Mouse (Mus musculus): Measurements from ENCODE around the gene Phactr3.

Phactr3 gene

DNA sequence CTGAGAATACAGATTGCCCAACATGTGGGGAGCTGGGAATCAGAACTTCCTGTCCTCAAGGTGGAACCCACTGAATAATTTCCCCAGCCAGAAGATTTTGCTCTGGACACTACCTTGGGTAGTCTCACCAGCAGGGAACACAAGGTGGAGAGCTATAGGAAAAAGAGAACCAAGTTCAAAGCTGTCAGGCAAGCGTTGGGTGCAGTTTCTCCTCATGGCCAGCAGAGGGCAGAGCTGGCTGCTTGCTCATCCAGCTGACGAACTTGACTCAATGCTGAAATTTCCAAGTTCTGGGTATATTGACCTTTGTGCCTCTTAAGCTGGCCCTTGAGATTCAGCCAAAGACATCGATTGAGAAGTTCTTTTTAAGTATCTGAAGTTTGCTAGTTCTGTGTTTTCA is 18.7 kb downstream of the Phactr3 start:
- no peak for DNase-seq

DNA sequence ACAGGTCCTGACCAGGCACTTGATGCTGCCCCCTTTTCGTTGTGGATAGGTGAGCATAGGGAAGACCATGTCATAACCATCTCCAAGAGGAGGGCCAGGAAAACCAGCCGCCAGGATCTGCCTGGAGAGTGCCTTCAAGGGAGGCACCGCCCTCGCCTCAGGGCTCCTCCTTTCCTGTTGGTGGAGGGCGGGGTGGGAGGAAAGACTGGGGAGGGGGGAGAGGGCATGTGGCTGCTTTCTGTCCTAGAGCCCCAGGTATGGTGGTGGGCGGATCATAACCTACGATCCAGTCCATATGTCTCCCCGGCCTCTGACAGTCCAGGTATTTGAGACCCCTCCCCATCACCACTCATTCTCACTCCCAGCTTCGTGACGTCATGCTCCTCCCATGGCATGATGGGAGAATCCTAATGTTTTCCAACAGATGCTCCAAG is 22.7 kb downstream of the Phactr3 start:
- no peak for DNase-seq

DNA sequence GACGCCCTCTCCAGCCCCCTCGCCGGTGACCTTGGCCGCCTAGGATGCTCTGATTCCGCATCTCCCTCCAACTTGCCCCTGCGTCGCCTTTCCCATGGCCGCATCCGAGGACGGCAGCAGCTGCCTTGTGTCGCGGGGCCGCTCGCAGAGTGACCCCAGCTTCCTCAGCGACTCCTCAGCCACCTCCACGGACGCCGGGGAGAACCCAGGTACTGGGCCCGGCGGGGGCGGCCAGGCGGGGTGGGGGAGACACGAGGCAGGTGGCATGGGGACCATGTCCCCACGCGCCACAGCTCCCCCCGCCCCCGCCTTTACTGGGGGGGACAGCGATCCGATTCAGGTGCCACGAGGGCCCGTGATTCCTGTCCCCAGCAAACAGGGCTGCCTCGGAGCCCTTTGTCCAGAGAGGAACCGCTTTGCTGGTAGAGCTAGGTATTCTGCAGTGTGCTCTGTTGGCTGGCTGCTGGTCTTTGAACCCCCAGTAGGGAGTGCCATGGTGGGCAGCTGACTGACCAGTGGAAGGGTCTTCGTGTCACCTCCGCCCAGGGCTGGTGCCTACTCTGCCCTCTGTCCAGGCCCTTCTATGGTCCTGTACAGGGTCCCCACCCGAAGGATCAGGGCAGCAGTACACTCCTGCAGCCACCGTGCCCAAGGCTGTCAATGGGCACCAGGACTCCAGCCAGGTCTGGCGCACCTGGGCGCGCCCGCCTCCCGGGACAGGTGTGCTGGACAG is 23.7 kb downstream of the Phactr3 start:
- DNase-seq, result no peak

DNA sequence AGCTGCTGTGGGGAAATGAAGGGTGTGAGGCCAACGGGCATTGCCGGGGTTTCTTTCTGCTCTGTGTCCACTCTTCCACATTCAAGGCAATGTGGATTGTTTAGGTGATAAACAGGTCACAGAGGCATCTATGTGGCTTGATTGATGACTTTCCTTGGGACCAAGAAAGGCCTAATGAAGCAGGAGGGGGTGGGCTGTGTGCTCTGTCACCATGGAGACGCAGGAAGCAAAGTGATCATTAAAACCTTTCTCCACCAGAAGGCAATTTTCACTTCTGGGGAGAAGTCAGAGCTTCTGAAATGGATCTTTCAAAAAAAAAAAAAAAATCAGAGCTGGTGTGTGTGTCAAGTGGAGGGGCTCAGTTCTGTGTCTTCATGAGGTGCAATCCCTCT is 24.2 kb downstream of the Phactr3 start:
- no peak for DNase-seq

DNA sequence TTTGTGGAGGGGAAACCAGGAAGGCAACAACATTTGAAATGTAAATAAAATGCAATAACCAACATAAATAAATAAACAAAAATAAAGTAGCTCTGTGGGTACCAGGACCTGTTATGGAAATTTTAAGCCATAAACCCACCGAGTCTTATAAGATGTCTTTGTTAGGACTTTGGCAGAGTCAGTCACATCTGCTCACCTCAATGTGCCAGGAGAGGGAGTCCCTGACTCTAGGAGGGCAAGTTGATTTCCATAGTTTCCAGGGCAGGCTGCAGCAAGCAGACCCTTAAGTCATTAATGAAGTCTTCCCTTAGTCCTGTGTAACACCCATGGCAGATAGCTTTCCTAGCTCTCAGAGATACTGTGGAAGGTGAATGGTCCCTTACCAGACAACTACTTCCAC is 25.1 kb downstream of the Phactr3 start:
- DNase-seq, result no peak

DNA sequence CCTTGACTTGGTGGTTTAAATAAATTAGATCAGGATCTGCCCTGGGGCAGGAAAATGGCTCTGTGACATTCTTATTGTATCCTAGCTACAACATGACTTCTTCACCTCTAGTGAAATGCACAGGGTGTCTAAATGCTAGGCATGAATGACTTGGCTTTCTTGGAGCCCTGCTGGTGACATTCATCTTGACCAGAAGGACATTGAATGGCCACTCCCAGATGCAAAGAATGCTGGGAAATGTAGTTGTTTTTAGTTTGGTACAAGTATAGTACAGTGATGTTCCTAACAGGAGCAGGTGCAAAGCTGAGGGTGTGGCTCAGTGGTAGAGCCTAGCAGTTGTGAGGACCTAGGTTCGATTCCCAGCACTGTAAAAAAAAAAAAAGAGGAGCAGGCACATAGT is 30.5 kb downstream of the Phactr3 start:
- DNase-seq, result no peak

DNA sequence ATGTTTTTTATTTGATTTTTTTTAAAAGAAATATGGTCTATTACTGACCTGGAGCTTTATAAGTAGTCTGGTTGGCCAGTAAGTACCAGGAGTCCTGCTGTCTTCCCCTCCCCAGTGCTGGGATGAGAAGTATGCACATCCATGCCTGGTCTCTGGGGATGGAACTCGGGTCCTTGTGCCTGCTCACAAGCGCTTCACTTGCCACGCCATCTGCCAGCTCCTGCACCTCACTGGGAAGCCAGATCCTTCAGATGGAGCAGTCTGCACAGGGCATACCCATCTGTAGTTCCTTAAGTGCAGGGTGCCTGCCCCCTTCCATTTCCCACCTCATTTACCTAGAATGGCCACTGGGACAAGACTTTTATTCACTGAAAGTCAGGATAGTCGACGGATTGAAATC is 31.9 kb downstream of the Phactr3 start:
- no peak for DNase-seq

DNA sequence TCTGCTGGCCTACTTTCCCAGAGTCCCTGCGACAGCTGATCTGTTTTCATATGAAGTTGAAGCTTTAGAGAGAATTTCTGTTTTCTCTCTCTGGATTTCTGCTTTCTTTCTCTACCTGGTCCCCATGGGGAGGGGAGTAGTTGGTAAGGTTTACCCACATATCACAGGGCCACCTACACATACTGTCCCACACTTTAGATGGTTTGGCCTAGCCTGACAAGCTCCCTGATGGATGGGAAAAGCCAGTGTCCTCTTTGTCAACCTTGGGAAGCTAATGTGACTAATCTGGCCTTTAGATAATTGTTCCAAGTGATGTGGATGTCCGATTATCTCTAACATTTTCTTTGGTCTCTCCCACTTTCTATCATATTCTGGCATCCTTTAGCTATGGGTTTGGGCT is 34.8 kb downstream of the Phactr3 start:
- no peak for DNase-seq

DNA sequence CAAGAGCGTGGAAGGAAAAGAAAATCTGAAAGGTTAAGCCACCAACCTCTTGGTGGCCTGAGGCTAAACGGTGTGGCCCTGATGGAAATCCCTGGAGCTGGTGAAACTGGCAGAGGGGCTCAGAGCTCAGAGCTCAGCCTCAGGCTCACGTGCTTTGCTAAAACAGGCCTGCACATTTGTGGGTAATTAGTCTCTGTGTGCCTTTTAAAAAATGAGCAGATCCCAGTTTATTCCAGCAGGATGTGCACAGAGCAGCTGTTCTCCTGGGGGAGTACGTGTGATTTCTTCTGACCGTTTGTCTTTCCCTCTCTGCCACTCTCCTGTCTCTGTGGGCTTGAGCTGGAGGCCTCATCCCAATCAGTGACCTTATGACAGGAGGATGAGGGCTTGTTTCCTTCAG is 35.4 kb downstream of the Phactr3 start:
- DNase-seq, result no peak

DNA sequence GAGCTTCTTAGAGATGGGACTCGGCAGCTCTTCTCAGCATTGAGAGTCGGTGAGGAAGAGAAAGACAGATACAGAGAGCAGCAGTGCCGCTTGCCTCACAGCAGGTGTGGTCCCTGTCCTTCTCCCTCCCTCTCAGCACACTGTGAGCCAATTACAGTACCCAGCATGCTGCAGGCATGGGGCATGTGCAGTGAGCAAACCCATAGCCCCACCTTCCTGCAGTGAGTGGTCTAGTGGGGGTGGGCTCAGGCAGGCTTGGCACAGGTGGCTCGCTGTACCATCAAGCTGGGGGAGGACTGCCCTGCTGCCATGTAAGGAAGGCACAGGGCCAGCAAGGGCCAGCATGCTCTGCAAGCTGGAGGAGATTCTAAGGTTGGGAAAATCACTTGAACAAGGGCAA is 35.8 kb downstream of the Phactr3 start:
- no peak for DNase-seq

DNA sequence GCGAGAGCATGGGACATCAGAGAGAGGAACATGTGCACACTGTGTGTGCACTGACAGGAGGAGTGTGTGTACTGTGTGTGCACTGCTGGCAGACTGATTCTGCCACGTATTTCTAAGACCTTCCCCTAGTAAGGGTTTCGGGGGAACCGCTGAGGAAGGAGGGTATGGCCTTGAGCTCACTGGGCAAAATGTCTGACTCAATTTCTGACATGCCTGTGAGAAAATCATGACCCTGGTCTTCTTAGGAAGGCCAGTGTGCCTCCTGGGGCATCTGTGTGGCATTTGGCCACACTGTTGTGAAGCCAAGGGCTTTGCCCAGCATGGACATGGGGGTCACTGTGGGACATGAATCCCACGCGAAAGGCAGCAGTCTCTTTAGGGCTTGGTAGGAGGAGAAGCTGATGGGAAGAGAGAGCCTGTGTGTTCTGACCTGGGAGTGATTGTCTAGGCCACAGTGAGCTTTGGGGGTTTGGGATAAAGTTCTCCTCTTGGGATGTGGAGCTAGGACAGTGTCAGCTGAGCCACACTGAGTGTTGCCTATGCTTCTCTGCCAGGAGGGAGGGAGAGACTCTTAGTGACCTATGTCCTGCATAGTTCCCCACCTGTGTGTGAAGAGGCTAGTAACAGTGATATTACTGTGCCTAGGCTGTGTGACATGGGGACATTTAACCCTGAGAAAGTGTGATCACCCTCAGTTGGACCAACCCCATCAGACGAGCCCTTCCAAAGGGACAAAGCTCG is 36.6 kb downstream of the Phactr3 start:
- peak; percentile 93 for DNase-seq

DNA sequence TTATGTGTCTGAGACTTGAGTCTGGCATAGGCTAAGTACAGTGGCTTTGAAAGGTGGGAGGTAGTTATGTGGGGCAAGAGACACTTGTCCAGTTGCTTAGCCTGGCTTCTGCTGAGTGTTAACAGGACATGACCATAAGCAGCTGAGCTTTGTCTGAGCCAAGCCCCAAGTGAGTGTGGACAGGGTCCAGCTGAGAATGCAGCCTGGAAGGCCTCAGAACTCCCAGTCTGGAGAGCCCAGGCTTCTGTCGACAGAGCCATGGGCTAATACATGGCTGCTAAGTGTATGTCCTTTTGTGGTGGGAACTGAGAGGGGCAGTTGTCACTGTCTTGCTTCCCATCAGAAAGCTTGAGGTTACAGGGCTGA is 37.1 kb downstream of the Phactr3 start:
- DNase-seq, result peak; percentile 97

DNA sequence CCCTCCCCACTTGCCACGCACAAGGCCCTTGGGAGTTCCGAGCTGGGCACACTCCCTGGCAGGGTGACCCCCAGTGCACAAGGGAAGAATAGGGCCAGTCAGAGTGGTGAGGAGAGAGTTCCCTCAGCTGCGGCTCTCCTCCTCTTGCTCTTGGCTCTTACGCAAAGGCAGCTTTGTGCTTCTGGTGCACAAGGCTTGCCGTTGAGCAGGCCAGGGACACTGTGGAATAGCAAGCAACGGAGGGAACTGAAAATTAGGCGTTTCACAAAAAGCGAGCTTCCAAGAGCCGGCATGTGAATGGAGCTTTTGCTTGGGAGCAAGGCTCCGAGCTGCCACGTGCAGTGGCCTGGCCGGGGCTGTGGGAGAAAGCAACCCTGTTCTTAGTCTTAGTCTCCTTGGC is 40.2 kb downstream of the Phactr3 start:
- no peak for DNase-seq

DNA sequence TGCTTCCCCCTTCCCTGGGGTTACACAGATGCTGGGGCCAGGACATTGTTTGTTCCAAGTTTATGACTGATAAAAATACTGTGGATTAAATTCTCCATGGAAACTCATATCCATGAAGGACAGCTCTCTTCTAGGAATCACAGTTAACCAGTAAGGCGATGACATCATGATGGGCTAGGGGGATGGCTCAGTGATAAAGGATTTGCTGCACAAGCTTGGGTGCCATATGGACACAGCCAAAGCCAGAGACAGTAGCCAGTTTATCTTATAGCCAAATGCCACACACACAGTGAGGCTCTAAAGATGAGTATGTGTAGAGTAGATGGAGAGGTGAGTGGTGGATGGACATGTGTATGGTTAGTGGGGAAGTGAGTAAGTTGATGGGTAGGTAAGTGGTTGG is 45.2 kb downstream of the Phactr3 start:
- no peak for DNase-seq

DNA sequence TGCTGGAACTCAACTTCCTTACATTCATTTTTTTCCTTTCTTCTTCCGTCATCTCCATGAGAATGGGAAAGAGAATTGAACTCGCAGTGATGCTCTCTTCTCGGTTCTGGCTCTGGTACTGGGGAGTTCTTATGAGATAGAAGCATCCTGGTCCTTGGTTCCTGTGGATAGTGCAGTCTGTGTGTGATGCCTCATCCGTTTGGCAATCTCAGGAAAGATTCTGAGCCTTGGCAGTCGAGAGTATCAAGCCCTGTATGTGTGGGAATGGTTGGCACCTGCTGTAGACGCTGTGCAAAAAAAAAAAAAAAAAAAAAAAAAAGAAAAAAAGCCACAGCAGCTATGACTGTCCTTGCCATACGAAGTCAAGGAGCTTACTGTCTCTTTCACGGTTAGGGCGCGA is 47.2 kb downstream of the Phactr3 start:
- DNase-seq, result no peak

DNA sequence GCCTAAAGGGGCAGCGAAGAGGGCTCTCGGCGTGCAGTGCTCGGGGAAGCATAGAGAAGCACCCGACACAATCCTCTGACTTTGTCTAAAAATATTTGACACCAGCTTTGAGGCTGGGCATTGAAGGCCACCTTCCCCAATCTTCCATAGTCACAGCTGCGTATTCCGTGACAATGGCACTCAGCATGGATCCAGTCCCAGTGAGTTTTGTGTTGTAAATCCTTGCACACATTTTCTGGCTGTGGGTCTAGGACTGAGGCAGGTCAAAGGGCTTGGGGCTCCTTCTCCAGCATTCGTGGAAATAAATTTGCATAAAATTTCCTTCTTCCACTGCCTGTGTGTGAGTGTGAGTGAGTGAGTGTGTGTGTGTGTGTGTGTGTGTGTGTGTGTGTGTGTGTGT is 51.2 kb downstream of the Phactr3 start:
- no peak for DNase-seq

DNA sequence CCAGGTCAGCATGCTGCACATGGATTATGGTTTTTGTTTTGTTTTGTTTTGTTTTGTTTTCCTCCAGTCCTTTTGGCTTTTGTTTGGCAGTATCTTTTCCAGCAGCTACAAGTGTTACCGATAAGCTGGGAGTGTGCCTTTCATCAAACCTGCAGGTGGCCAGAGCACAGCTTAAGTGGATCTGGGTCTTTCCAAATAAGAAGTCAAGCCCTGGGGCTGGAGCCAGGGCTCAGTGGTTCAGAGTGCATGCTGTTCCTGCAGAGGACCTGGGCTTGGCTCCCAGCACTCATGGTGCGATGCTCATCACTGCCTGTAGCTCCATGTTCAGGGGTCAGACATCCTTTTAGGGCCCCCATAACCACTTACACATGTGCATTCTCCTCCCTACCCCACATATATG is 55.2 kb downstream of the Phactr3 start:
- no peak for DNase-seq

DNA sequence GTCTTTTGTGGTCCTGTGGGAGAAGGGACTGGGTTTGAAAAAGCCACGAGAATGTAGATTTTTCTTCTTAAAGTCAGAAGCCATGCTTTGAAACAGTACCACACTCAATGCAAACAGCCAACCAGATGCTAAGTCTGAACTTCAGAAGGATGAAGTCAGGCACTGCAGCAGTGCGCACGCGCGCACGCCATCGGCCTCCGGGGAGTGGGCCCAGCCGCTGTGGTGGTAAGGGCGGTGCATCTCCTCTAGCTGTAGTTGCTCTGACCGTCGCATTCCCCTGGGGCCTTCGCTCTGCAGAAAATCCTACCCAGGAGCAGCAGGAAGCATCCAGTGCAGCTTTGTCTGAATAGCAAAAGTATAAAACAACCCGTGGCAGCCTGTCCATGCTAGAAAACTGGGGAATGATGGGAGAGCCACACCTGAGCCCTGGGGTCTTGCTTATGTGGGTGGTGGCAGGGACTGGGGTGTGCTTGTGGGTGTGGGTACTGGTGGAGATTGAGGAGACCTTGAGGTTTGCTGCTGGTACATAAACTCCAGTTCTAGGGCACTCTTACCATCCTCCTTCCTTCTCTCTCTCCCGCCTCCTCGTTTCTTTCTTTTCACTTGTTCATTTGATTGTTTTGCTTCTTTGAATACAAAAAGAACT is 56.6 kb downstream of the Phactr3 start:
- no peak for DNase-seq

DNA sequence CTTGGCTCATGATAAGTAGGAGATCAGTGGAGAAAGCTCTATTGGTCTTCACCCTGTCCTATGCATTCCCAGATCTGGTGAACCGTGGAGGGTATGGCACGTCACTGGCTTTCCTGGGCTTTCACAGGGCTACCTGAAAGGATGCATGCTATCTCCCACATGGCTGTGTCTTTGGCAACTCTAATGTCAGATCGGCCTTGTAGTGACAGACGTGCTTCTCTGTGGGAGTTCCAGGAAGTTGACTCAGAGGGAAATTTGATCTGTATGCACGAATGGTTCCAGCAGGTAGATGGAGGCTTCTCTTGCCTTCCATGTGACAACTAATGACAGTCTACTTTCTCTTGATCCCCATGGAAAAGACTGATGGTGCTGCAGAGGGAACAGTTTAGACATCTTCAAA is 65.5 kb downstream of the Phactr3 start:
- DNase-seq, result no peak

DNA sequence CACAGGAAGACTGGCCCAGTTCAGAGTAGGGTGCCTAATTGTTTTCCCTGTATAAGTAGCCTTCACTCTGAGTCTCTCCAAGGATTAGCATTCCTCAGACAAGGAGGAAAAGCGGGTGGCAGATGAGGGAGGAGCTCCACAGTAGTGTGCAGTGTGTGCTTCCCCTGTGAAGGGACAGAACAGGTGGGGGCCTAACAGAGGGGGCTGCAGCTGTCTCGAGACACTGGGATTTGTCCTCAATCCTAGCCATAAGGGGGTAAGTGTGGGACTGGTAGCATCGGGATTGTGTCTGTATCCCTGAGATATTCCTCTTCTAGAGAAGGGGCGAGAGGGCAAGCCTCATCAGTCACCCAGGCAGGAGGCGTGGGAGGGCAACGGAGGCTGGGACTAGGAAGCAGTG is 66.1 kb downstream of the Phactr3 start:
- DNase-seq, result no peak

DNA sequence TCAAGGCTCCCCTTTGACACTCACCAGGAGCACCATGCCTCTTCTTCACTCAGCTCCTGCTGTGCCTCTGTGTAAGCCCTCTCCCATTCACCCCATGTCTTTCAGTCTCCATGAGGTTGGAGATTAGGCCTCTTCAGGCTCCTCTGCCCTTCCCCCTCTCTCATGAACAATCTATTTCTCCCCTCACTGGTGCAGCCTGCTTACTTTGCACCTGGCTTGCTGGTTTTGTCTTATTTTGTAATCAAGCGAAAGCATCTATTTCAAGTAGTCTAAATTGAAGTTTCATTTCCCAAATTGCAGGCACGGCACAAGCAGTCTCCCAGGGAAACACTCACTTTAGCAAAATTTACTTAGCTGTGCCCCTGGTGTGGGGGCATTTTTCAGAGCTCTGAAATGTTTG is 70.2 kb downstream of the Phactr3 start:
- DNase-seq, result no peak

DNA sequence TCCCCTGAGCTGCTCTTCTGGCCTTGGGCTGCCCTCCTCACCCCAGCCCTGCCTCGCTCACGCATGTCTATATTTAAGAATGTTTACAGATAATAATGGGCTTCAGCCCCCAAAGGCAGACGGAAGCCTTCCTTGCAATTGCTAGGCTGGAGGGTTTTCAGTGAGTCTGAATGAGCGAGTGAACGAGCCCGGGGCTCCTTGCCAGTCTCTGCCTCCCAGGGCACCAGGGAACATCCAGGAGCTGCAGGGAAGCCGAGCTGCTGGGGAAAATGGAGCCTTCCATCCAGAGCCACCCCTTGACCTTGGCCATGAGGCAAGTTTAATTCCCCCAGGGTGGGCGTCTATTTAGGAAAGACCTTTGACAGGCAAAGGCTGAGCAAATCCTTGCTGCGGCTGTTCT is 74.1 kb downstream of the Phactr3 start:
- no peak for DNase-seq

DNA sequence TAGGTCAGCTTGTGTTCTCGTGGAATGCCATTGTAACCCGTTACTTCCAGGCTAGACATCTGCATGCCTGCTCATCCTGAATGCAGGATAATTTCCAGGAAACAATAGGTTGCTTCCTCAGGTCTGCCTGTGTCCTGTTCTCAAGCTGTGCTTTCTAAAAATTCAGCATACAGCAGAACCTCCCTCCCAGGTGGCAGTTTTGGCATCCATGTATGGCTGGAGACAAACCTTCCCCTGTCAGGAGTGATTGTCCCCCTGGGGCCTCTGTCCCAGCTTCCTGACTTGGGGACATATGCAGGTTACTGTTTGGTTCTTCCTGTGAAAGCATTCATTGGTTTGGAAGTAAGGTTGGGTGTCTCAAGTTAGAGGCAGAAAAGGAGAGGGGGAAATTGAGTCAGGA is 74.7 kb downstream of the Phactr3 start:
- no peak for DNase-seq

DNA sequence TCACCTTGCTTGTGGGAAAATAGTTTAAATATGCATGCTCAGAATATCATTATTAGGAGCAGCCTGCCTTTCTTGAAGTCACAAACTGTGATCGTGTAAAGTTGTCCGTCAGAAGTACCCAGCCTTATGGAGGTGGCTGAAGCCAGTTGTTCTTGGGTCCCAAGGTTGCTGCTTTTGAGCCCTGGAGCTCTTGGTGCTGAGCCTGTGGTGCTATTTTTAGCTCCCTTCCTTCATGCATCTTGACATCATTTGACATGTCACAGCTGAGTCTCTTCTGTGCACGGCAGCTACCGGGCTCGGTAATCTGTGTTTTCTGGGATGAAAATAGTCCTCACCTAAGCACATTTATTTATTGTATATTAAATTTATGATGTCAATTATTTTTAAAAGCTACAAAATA is 76.1 kb downstream of the Phactr3 start:
- DNase-seq, result peak; percentile 91
